Mouse (Mus musculus) stomach, embryonic 15.5 days (tissue): Measurements from ENCODE around the gene Fuom. TPM values are rescaled to one million over a fixed set of nuclear protein-coding genes. Genes with fewer than 3 reads are reported as not detected.
A peak's percentile ranks its signal among the peaks of the same experiment; 100 is the strongest.

Source experiments
- ATAC-seq: fragments of 200-750 bp; cut with Nextera tagmentation; 2 replicates; pipeline ENCODE4 v1.8.0; 2017; ENCODE audit warnings: low read depth, moderate number of reproducible peaks, moderate TSS enrichment; ENCODE audit not compliant: insufficient read depth, low FRiP score
- H3K27ac ChIP-seq: fragments of 300-500 bp; sonication (generic); 2 replicates; pipeline ENCODE4 v1.5.1; 2015; ENCODE audit warnings: mild to moderate bottlenecking, inconsistent platforms
- H3K27me3 ChIP-seq: fragments of 300-500 bp; sonication (generic); replicated peaks from 2 replicates; pipeline ENCODE4 v1.6.1; 2015; ENCODE audit warnings: inconsistent platforms
- H3K36me3 ChIP-seq: fragments of 300-500 bp; sonication (generic); 2 replicates; pipeline ENCODE4 v1.6.1; 2015; ENCODE audit warnings: inconsistent platforms
- H3K4me1 ChIP-seq: fragments of 300-500 bp; sonication (generic); 2 replicates; pipeline ENCODE4 v1.6.1; 2015; ENCODE audit warnings: inconsistent platforms
- H3K4me2 ChIP-seq: fragments of 300-500 bp; sonication (generic); 2 replicates; pipeline ENCODE4 v1.6.1; 2015; ENCODE audit warnings: mild to moderate bottlenecking, inconsistent platforms
- H3K4me3 ChIP-seq: fragments of 300-500 bp; sonication (generic); replicated peaks from 2 replicates; pipeline ENCODE4 v1.5.1; 2015; ENCODE audit warnings: inconsistent platforms
- H3K9ac ChIP-seq: fragments of 300-500 bp; sonication (generic); 2 replicates; pipeline ENCODE4 v1.6.1; 2015; ENCODE audit warnings: inconsistent platforms
- H3K9me3 ChIP-seq: fragments of 300-500 bp; sonication (generic); 2 replicates; pipeline ENCODE4 v1.6.1; 2016; ENCODE audit warnings: inconsistent platforms
- WGBS: fragments of 180-500 bp; shearing (Covaris S2); methylation state at CpG from one replicate; pipeline ENCODE4 v1.1.7; 2015; 5-methylcytosine and 5-hydroxymethylcytosine counted together
- polyA plus RNA-seq: library from polyadenylated mRNA; unstranded; fragments of >200 nt; fragmentation: Nextera tagmentation; extraction: Ambion mirVana; gene quantifications from 2 replicates; pipeline ENCODE4 v1.2.1, GENCODE M21; 2015

Gene Fuom
- polyA plus RNA-seq, 1 experiment from 2014 or later: 32.4 TPM

DNA sequence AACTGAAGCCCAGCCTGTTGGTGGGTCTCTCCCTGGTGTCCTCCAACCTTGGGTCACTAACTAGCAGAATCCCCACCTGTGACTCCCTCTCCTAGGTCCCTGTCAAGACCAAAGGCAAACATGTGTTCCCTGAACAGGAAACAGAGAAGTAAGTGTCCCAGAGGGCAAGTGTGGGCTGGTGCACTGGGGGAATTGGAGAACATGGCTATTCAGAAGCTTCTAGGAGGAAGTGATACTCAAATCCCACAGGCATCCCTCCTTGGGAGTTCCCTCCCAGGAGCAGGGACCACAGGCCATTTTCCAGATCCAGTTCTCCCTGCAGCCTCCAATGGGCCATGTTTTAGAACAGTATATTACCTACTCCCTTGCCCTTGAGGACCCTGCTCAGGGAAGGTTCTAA is 6.2 kb downstream of the Fuom start:
- no peak for ATAC-seq
- Histone ChIP-seq H3K9ac (no peak overlapping the region), H3K27me3 (no peaks in the 10 kb centered on the region), H3K4me3 (no peak overlapping the region), H3K36me3 (no peaks in the 10 kb centered on the region), H3K27ac (no peak overlapping the region), H3K4me2 (no peak overlapping the region), H3K4me1 (0 out of 2 replicates have a peak, but pooled peaks cover 1% of the 10 kb centered on the region), H3K9me3 (no peaks in the 10 kb centered on the region)

DNA sequence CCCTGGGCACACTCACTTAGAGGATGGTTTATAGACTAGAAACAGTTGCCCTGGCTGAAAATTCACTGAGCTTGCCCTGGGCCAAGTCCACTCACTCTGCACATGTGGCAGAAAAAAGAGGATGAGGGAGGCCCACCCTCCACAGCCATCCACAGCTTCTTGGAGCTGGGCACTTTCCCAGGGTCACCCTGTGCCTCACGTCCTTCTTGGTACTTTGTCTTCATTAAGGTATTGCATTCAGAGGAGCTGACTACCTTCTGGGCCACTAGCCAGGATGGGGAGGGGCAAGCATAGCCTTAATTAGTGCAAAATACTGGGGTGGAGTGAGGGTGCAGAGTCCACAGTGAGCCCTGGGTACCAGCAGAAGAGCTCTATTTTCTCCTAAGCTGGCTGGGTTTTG is 6.7 kb downstream of the Fuom start:
- H3K36me3 ChIP-seq: no peaks in the 10 kb centered on the region
- H3K4me2 ChIP-seq: no peak overlapping the region
- H3K4me3 ChIP-seq: no peak overlapping the region
- no peaks in the 10 kb centered on the region for H3K27me3 ChIP-seq
- no peak overlapping the region for H3K27ac ChIP-seq
- H3K4me1 ChIP-seq: no peaks in the 10 kb centered on the region
- no peak for ATAC-seq
- no peaks in the 10 kb centered on the region for H3K9me3 ChIP-seq
- H3K9ac ChIP-seq: no peak overlapping the region
- 26% methylated on average over 1 of the region's 1 CpGs for WGBS

DNA sequence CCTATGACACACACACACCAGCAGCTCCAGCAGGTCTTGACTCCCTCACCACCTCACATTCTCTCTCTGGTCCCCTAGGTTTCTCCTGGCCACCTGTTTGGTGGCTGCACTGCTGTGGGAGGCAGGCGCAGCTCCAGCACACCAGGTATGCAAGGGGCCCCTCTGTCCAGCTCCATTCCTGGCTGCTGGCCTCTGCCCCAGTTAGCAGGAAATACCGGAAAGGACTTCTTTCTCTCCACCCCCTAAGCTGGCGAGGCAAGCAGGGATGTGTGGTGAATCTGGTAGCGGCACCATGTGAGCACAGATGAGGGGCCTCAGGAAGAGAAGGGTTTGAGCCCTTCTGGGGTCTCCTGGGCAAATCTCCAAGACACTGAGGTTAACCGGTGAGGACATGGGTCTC is 7.3 kb downstream of the Fuom start:
- ATAC-seq: peak; percentile 38; the same call in 1 of the 2 replicates
- no peaks in the 10 kb centered on the region for H3K9me3 ChIP-seq
- no peaks in the 10 kb centered on the region for H3K4me1 ChIP-seq
- WGBS: 44% methylated on average over 5 of the region's 5 CpGs
- no peaks in the 10 kb centered on the region for H3K36me3 ChIP-seq
- H3K4me3 ChIP-seq: no peak overlapping the region
- no peak overlapping the region for H3K9ac ChIP-seq
- H3K27me3 ChIP-seq: no peaks in the 10 kb centered on the region
- 0 out of 2 replicates have a peak overlapping the region, but pooled peaks have one; percentile 8 for H3K27ac ChIP-seq
- no peak overlapping the region for H3K4me2 ChIP-seq

DNA sequence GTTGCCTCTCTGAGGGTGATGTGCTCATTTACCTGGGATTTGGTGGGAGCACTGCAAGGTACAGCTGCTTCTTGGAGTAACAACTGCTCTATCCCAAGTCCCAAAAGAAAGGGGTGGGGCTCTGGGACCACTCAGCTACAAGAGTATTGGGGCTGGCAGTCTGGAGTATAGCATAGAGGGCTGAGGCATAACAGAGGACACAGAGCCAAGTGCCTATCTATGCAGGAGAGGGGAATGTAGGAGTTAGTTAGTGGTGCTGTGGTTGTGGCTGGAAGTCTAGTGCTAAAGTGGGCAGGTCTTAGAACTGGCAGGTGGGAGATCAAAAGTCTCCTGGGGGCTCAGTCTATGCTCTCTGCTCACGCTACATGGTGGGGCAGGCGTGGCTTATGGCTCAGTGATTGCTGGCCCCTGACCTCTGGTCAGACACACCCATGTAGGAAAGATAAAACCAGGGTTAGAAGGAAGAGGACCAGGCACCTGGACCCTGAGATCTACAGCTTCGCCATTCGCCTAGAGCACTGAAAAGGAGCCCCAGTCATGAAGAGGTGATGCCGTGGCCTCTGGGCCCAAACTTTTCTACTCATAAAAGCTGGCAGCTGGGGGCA is 9.2 kb downstream of the Fuom start, which contains the start of gene Prap1:
Gene Prap1, plus strand, starts transcription at position 472 of the 605 bp plus-strand sequence.
- 63% methylated on average over 5 of the region's 5 CpGs for WGBS
- no peaks in the 10 kb centered on the region for H3K9me3 ChIP-seq
- H3K27ac ChIP-seq: no peak within 1 kb of the TSS
- no peaks in the 10 kb centered on the region for H3K4me1 ChIP-seq
- no peak within 1 kb of the TSS for H3K4me3 ChIP-seq
- H3K4me2 ChIP-seq: no peak within 1 kb of the TSS
- no peak for ATAC-seq
- H3K27me3 ChIP-seq: no peaks in the 10 kb centered on the region
- no peak within 1 kb of the TSS for H3K9ac ChIP-seq
- H3K36me3 ChIP-seq: no peaks in the 10 kb centered on the region

DNA sequence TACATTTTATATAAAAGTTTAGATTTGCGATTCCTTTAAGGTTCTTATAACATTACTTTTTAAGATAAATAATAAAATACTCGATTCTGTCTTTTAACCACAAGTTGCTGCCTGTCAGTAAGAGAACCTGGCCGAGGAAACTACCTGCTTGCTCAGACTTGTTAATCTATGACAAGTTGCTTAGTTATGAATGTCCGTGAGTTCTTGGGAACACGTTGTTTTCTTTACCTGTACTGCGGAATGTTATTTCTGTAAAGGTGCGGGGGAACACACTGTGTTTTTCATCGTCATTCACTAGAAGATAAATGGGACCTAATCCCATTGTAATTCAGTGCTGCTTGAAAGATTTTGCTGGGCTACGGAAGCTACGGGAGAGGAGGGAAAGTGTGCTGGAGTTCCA is 11.6 kb downstream of the Fuom start:
- H3K9me3 ChIP-seq: no peaks in the 10 kb centered on the region
- H3K27ac ChIP-seq: peak overlapping the region; percentile 8; the same call in 1 of the 2 replicates
- no peaks in the 10 kb centered on the region for H3K27me3 ChIP-seq
- WGBS: 66% methylated on average over 10 of the region's 10 CpGs
- no peak for ATAC-seq
- no peaks in the 10 kb centered on the region for H3K36me3 ChIP-seq
- H3K4me1 ChIP-seq: no peaks in the 10 kb centered on the region
- no peak overlapping the region for H3K4me2 ChIP-seq
- no peak overlapping the region for H3K4me3 ChIP-seq
- no peak overlapping the region for H3K9ac ChIP-seq

DNA sequence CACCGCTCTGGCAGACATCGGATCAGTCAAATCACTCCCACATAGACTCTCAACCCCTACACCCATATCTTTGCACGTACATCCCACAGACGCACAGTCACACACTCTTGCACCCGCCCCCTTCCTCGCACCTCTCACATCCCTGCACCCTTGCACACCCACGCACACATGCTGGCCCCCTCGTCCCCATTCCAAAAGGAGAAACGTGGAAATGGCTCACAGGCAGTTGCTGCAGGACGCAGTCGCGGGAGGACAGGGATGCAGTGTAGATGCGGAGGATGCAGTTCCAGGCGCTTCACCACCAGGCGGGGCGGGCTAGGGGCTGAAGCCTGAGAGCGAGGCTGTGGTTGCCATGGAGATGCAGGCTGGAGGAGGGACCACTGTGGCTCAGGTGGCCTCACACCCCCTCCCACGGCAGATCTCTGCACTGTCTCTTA is 20.0 kb downstream of the Fuom start, which contains the start of gene Caly:
Gene Caly, minus strand, starts transcription at position 307 of the 437 bp plus-strand sequence.
- peaks cover 36% of the 10 kb centered on the region for H3K27me3 ChIP-seq
- H3K4me2 ChIP-seq: no peak within 1 kb of the TSS
- no peak for ATAC-seq
- no peaks in the 10 kb centered on the region for H3K9me3 ChIP-seq
- H3K36me3 ChIP-seq: no peaks in the 10 kb centered on the region
- no peak within 1 kb of the TSS for H3K27ac ChIP-seq
- H3K4me3 ChIP-seq: no peak within 1 kb of the TSS
- H3K4me1 ChIP-seq: 0 out of 2 replicates have a peak, but pooled peaks cover 15% of the 10 kb centered on the region
- no peak within 1 kb of the TSS for H3K9ac ChIP-seq
- WGBS: 8% methylated on average over 18 of the region's 18 CpGs

DNA sequence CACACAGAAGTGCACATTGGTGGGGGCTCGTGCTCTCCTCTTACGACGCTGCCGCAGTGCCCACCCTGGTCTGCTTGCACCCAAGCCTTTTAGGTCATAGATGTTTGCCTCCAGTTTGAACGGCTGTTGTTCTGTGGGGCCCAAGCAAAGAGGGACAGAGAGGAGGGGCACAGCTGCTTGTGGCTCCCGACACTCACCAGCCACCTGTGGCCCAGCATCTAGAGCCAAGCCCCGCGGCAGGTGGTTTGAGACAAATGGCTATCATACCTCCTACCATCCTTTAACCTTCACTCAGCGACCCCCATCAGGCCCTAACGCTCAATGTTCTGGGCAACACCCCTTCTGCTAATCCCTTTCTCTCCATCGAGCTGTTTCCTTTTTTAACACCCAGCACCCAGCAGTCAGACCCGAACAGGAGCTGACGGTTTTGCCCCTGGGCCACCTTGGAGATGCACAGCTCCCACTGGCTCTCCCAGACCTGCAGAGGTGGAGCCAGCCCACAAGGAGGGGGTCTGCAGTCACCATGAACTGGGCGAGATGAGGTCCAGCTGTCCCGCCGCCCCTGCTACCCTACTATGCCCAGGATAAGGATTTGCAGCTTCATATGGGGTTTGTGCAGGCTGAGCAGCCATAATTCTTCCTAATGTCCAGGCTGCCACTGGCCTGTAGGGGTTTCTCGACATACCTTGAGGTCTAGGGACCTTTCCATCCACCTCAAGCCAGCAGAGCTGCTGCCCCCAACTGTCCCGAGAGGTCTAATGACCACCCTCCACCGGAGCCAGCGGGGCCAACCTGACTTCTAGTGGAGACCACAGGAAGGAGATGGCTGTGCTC is 20.6 kb downstream of the Fuom start:
- 20% methylated on average over 20 of the region's 20 CpGs for WGBS
- no peak for ATAC-seq
- Histone ChIP-seq H3K4me1 (0 out of 2 replicates have a peak, but pooled peaks cover 15% of the 10 kb centered on the region), H3K27ac (no peak overlapping the region), H3K9ac (no peak overlapping the region), H3K4me3 (no peak overlapping the region), H3K36me3 (no peaks in the 10 kb centered on the region), H3K4me2 (peak overlapping the region; percentile 50), H3K9me3 (no peaks in the 10 kb centered on the region), H3K27me3 (peaks cover 36% of the 10 kb centered on the region)

DNA sequence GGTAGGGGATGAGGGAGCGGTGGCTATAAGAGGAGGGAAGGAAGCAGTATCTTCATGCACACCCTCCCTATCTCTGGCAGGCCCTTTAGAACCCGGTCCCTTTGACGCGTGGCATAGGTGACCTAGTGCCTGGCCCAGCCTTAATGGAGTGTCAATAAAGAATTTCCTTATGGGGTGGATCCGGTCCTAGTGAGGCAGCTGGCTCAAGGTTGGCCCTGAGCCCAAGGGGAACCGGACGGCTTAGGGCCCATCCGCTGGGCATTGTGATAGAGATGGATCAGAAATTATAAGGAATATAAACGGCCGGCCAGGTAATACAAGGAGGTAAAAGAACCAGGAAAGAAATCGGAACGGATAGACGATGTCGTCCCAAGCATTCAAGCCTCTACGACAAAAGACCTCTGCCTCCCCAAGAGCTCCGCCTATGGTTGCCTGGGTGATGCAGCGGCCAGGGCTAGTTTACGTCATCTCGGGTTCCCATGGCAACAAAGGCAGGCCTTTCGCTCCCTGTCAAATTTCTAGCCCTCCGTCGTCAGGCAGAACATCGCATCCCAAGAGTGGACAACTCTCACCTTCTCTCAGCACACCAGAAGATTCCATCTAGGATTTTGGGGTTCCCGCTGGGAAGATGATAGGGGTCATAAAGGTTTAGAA is 21.6 kb downstream of the Fuom start:
- Histone ChIP-seq H3K4me1 (0 out of 2 replicates have a peak, but pooled peaks cover 15% of the 10 kb centered on the region), H3K9ac (no peak overlapping the region), H3K36me3 (no peaks in the 10 kb centered on the region), H3K27ac (no peak overlapping the region), H3K4me3 (peak overlapping the region; percentile 12; the same call in 1 of the 2 replicates), H3K4me2 (peak overlapping the region; percentile 50), H3K9me3 (no peaks in the 10 kb centered on the region), H3K27me3 (peaks cover 36% of the 10 kb centered on the region)
- ATAC-seq: peak; percentile 47
- 4% methylated on average over 24 of the region's 24 CpGs for WGBS

DNA sequence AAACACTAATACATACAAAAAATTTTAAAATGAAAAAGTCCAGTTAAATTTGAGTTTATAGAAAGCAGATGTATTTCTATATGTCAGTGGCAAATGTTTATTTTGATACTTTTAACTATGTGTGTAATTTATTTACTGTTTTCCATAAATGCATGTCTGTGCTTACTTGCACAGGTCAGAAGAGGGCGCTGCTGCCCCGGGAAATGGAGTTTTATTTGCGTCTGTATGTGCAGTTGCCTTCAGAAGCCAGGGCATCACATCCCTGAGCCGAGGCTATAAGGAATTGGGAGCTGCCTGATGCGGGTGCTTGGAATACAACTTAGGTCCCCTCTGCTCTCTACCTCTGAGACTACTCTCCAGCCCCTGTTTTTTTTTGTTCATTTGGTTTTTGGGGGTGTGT is 23.5 kb downstream of the Fuom start:
- no peak overlapping the region for H3K4me2 ChIP-seq
- 6% methylated on average over 5 of the region's 5 CpGs for WGBS
- no peak overlapping the region for H3K27ac ChIP-seq
- H3K9me3 ChIP-seq: no peaks in the 10 kb centered on the region
- H3K27me3 ChIP-seq: peaks cover 36% of the 10 kb centered on the region
- 0 out of 2 replicates have a peak, but pooled peaks cover 15% of the 10 kb centered on the region for H3K4me1 ChIP-seq
- H3K4me3 ChIP-seq: no peak overlapping the region
- H3K9ac ChIP-seq: no peak overlapping the region
- no peak for ATAC-seq
- no peaks in the 10 kb centered on the region for H3K36me3 ChIP-seq

DNA sequence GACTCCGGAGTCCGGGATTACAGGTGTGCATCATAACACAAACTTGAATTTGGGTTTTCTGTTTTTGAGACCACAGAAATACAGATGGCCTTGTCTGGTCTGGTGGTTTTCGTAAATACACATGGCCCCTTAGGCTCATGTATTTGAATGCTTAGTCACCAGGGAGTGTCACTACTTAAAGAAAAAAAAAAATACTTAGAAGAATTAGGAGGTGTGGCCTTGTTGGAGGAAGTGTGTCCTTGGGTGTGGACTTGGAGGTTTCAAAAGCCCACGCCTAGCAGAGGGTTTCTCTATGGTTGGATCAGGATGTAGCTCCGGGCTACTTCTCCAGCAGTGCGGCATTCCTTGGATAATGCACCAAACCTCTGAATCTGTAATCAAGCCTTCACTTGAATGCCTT is 24.5 kb downstream of the Fuom start:
- Histone ChIP-seq H3K4me3 (no peak overlapping the region), H3K36me3 (no peaks in the 10 kb centered on the region), H3K9ac (no peak overlapping the region), H3K27me3 (peaks cover 32% of the 10 kb centered on the region), H3K4me2 (no peak overlapping the region), H3K4me1 (0 out of 2 replicates have a peak, but pooled peaks cover 15% of the 10 kb centered on the region), H3K27ac (no peak overlapping the region), H3K9me3 (no peaks in the 10 kb centered on the region)
- no peak for ATAC-seq
- 66% methylated on average over 6 of the region's 6 CpGs for WGBS

DNA sequence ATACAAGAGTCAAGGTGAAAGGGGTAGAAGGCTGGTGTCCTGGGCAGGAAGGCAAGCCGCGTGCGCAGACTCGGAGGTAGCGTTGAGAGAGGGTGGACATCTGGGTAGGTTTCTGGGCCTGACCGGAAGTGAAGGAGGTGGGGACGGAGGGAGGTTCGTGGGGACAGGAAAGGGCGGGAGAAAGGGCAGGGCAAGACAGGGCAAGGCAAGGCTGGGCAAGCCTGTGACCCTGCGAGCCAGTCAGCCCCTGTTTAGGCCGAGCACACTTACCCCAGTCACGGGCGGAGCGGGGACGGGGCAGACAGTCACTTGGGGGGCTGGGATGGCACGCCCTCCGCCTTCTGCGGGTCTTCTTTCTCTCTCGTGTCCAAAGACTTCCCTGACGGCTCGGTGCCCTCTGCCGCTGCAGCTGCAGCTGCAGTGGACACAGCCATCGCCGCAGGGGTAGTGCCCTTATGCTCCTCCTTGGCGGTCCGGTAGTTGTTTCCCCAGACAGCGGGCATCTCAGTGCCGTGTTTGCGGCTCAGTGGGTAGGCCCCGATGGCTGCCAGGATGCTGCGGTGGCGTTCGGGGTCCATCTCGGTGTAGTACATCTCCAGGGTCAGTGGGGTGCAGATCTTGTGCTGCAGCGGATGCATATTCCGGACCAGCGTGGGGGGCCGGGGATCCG is 32.1 kb downstream of the Fuom start:
- no peak overlapping the region for H3K9ac ChIP-seq
- H3K36me3 ChIP-seq: no peaks in the 10 kb centered on the region
- WGBS: 31% methylated on average over 39 of the region's 39 CpGs
- peak overlapping the region; percentile 53 for H3K4me2 ChIP-seq
- H3K27me3 ChIP-seq: peaks cover 8% of the 10 kb centered on the region
- H3K4me3 ChIP-seq: peak overlapping the region; percentile 26
- ATAC-seq: no peak
- no peak overlapping the region for H3K27ac ChIP-seq
- H3K9me3 ChIP-seq: no peaks in the 10 kb centered on the region
- H3K4me1 ChIP-seq: no peaks in the 10 kb centered on the region
